In genomic region chr1:127980911-127981559, GRCm38 (mm10) we compare ENCODE assay signal across 12 mouse cellular contexts.
DNase-seq lines count a peak whose midpoint lies in the region; TF ChIP-seq lines count a peak whose summit lies in the region.
"Had no signal": no experiment of that assay in that cellular context is flagged by ENCODE, and none has a peak within 500 bp of the region (broad histone marks: within the 10 kb centered on the region; RNA-seq: fewer than 3 reads in every experiment).

No protein-coding gene starts in this region.

- TF ChIP-seq CTCF in CH12.LX (conservative IDR thresholded peaks at IDR 0.05 in 1 of 2, IDR thresholded peaks at IDR 0.05 in 1 of 2; ENCODE audit: low read depth in 2 of 2, low read length in 2 of 2), result no peak
- TF ChIP-seq CTCF in bone marrow macrophage, adult 2 months (IDR thresholded peaks at IDR 0.05; ENCODE audit: low read depth, low read length), result 0 out of 2 replicates have a peak, but pooled peaks have one; percentile 10

- TF ChIP-seq RAD21 in CH12.LX (IDR thresholded peaks at IDR 0.05; ENCODE audit: low read depth, low read length), result no peak

- H3K27ac ChIP-seq in CH12.LX (ENCODE audit: insufficient read depth, low read depth) (no peak overlapping the region), macrophage (peak overlapping the region; percentile 97)
- H3K27ac ChIP-seq in bone marrow macrophage, adult 2 months (ENCODE audit: insufficient read depth, low read depth, low read length), result peak overlapping the region; percentile 91
- H3K27ac ChIP-seq: liver, embryonic 15.5 days had no signal

- no peak overlapping the region for H3K9ac ChIP-seq in CH12.LX (ENCODE audit: insufficient read depth, low read depth)
- H3K9ac ChIP-seq: liver, embryonic 15.5 days had no signal

- DNase-seq in kidney, adult 9 months, result peak; percentile 11
- no peak for DNase-seq in kidney, adult 18-20 months
- DNase-seq in CH12.LX (ENCODE audit: extremely low read depth), result peak; percentile 16
- no peak for DNase-seq in testis, postnatal 10 days (ENCODE audit: low spot score)
- DNase-seq in layer of hippocampus, postnatal 25 days (ENCODE audit: extremely low spot score in 1 of 2, low spot score in 1 of 2), result no peak
- DNase-seq: cerebellum, postnatal 10 days; heart, postnatal 4 days; right cerebral cortex, adult 18-20 months; thymus, postnatal 25 days had no signal

- H3K27me3 ChIP-seq in CH12.LX (replicated peaks), result no peaks in the 10 kb centered on the region
- H3K27me3 ChIP-seq: liver, embryonic 15.5 days had no signal

- peaks cover 0 to 9% of the 10 kb centered on the region in 2 experiments; a peak in 2 of 4 replicates for H3K4me1 ChIP-seq in CH12.LX (ENCODE audit: control insufficient read depth in 1 of 2, insufficient read depth in 2 of 2)
- peaks cover 51% of the 10 kb centered on the region for H3K4me1 ChIP-seq in bone marrow macrophage, adult 2 months (ENCODE audit: control insufficient read depth, insufficient read depth, low read length)
- H3K4me1 ChIP-seq: liver, embryonic 15.5 days had no signal

- dilution Hi-C loops in CH12.LX (cut with MboI; ENCODE audit: extremely low pct_ligation_motif_present, extremely low pct_unique_long_range_greater_than_20kb, low sequenced_read_pairs), result no loop called here

- H3K79me2 ChIP-seq in CH12.LX (replicated peaks; ENCODE audit: control insufficient read depth, extremely low read depth, insufficient read depth, poor library complexity, severe bottlenecking) (no peaks in the 10 kb centered on the region), macrophage (ENCODE audit: inconsistent target) (peaks cover 33% of the 10 kb centered on the region)

- no peak for TF ChIP-seq EP300 in CH12.LX (IDR thresholded peaks at IDR 0.05; ENCODE audit: low read length)

- H3K36me3 ChIP-seq in CH12.LX (replicated peaks in 1 of 2; ENCODE audit: control insufficient read depth in 1 of 2, insufficient read depth in 1 of 2, low read length in 1 of 2) (peaks cover 2 to 25% of the 10 kb centered on the region in 2 experiments), macrophage (ENCODE audit: inconsistent target) (no peaks in the 10 kb centered on the region)
- H3K36me3 ChIP-seq: liver, embryonic 15.5 days had no signal

- in situ Hi-C loops in CH12.LX (cut with MboI; ENCODE audit: low pct_ligation_motif_present, low pct_unique_long_range_greater_than_20kb, low sequenced_read_pairs), result no loop called here

- no peak overlapping the region for H3K4me2 ChIP-seq in CH12.LX (ENCODE audit: insufficient read depth, low read depth, poor library complexity, severe bottlenecking)
- H3K4me2 ChIP-seq: liver, embryonic 15.5 days had no signal

- WGBS in macrophage (ENCODE audit: missing documents), result 0% methylated on average over 2 of the region's 2 CpGs

- TF ChIP-seq POLR2A in CH12.LX (IDR thresholded peaks at IDR 0.05; ENCODE audit: low read depth, low read length), result no peak
- no peak for TF ChIP-seq POLR2A in bone marrow macrophage, adult 2 months (IDR thresholded peaks at IDR 0.05; ENCODE audit: borderline replicate concordance, low read depth, low read length)

- H3K4me3 ChIP-seq in CH12.LX (replicated peaks in 1 of 3; ENCODE audit: low read depth in 2 of 3, low read length in 2 of 3, poor library complexity in 1 of 3), result no peak overlapping the region
- no peak overlapping the region for H3K4me3 ChIP-seq in bone marrow macrophage, adult 2 months (ENCODE audit: insufficient read depth, low read length)
- no peak overlapping the region for H3K4me3 ChIP-seq in macrophage (ENCODE audit: inconsistent target)
- H3K4me3 ChIP-seq: liver, embryonic 15.5 days had no signal

- no peaks in the 10 kb centered on the region for H3K9me3 ChIP-seq in CH12.LX (replicated peaks; ENCODE audit: low read length)
- H3K9me3 ChIP-seq: liver, embryonic 15.5 days had no signal

TF ChIP-seq in CH12.LX, 34 proteins besides CTCF, POLR2A, EP300 and RAD21:
- no peak for TF ChIP-seq MXI1 (IDR thresholded peaks at IDR 0.05; ENCODE audit: low read depth, low read length)
- no peak for TF ChIP-seq POLR2AphosphoS2 (IDR thresholded peaks at IDR 0.05; ENCODE audit: low read depth, low read length)
- TF ChIP-seq ZKSCAN1 (IDR thresholded peaks at IDR 0.05; ENCODE audit: borderline replicate concordance, low read depth, low read length), result no peak
- no peak for TF ChIP-seq GABPA (IDR thresholded peaks at IDR 0.05; ENCODE audit: insufficient replicate concordance, low read depth, low read length)
- TF ChIP-seq USF2 (conservative IDR thresholded peaks at IDR 0.05; ENCODE audit: low read depth, low read length), result no peak
- no peak for TF ChIP-seq SMC3 (IDR thresholded peaks at IDR 0.05; ENCODE audit: low read depth, low read length)
- TF ChIP-seq PAX5 (IDR thresholded peaks at IDR 0.05; ENCODE audit: low read length), result no peak
- TF ChIP-seq MEF2A (IDR thresholded peaks at IDR 0.05; ENCODE audit: borderline replicate concordance, low read depth, low read length), result no peak
- no peak for TF ChIP-seq KAT2A (IDR thresholded peaks at IDR 0.05; ENCODE audit: insufficient replicate concordance, low read length)
- TF ChIP-seq CHD2 (IDR thresholded peaks at IDR 0.05; ENCODE audit: low read length), result no peak
- TF ChIP-seq MAX (IDR thresholded peaks at IDR 0.05; ENCODE audit: low read length), result no peak
- no peak for TF ChIP-seq TBP (conservative IDR thresholded peaks at IDR 0.05; ENCODE audit: low read depth, low read length)
- TF ChIP-seq SIN3A (IDR thresholded peaks at IDR 0.05; ENCODE audit: low read length), result no peak
- TF ChIP-seq TCF12 (IDR thresholded peaks at IDR 0.05; ENCODE audit: low read depth, low read length), result no peak
- no peak for TF ChIP-seq RCOR1 (conservative IDR thresholded peaks at IDR 0.05; ENCODE audit: low read depth, low read length)
- TF ChIP-seq MAZ (IDR thresholded peaks at IDR 0.05; ENCODE audit: low read depth, low read length), result no peak
- no peak for TF ChIP-seq MYC (IDR thresholded peaks at IDR 0.05; ENCODE audit: low read depth, low read length)
- no peak for TF ChIP-seq UBTF (IDR thresholded peaks at IDR 0.05; ENCODE audit: low read depth, low read length)

Comparison
In these comparisons a context has a peak if more than half of its experiments do, and no peak if none do; other contexts are left out.
1. DNase-seq: peak in kidney, adult 9 months (single experiment) and CH12.LX (single experiment); none in kidney, adult 18-20 months (single experiment), testis, postnatal 10 days (single experiment) and layer of hippocampus, postnatal 25 days (0 of 2).